Mouse (Mus musculus): ENCODE results near the gene Csf2rb. TPM values are rescaled to one million over a fixed set of nuclear protein-coding genes. Genes with fewer than 3 reads are reported as not detected.
A peak's percentile ranks its signal among the peaks of the same experiment; 100 is the strongest.
"Not testable (repeated sequence)": the region's sequence is repeated elsewhere in the genome, so short reads cannot be mapped to it uniquely, and the experiment has no call there.

Csf2rb gene
- 1 to 10 TPM; 1.2 to 5.3 (median 1.3) TPM for total RNA-seq (2022)

- no peak for DNase-seq (ENCODE audit: low spot score)
Observed at GRCm38 (mm10) chr15:78325671-78326339, at the start of gene Csf2rb. Gene Csf2rb, plus strand, starts transcription at chr15:78325752.

GRCm38 (mm10) chr15:78278308-78278707 lies 47.2 kb upstream of the Csf2rb start:
- DNase-seq (ENCODE audit: low spot score), result no peak

GRCm38 (mm10) chr15:78287941-78288340 lies 37.6 kb upstream of the Csf2rb start:
- DNase-seq (ENCODE audit: low spot score), result no peak

GRCm38 (mm10) chr15:78289775-78290174 lies 35.8 kb upstream of the Csf2rb start:
- not testable (repeated sequence) for DNase-seq (ENCODE audit: low spot score)

GRCm38 (mm10) chr15:78293228-78293627 lies 32.3 kb upstream of the Csf2rb start:
- not testable (repeated sequence) for DNase-seq (ENCODE audit: low spot score)

GRCm38 (mm10) chr15:78293716-78294115 lies 31.8 kb upstream of the Csf2rb start:
- no peak for DNase-seq (ENCODE audit: low spot score)

- no peak for DNase-seq (ENCODE audit: low spot score)
Observed at GRCm38 (mm10) chr15:78298558-78298957, 27.0 kb upstream of the Csf2rb start.

- no peak for DNase-seq (ENCODE audit: low spot score)
Observed at GRCm38 (mm10) chr15:78299641-78300040, 25.9 kb upstream of the Csf2rb start.

GRCm38 (mm10) chr15:78300773-78301172 lies 24.8 kb upstream of the Csf2rb start:
- DNase-seq (ENCODE audit: low spot score), result no peak

GRCm38 (mm10) chr15:78302718-78303117 lies 22.8 kb upstream of the Csf2rb start:
- DNase-seq (ENCODE audit: low spot score), result no peak

- DNase-seq (ENCODE audit: low spot score), result no peak
Observed at GRCm38 (mm10) chr15:78303665-78304233, 21.8 kb upstream of the Csf2rb start.

- no peak for DNase-seq (ENCODE audit: low spot score)
Observed at GRCm38 (mm10) chr15:78305341-78305933, 20.1 kb upstream of the Csf2rb start, which contains the start of gene Csf2rb2. Gene Csf2rb2, minus strand, starts transcription at chr15:78305721.

GRCm38 (mm10) chr15:78309865-78310264 lies 15.7 kb upstream of the Csf2rb start:
- no peak for DNase-seq (ENCODE audit: low spot score)

GRCm38 (mm10) chr15:78310971-78311370 lies 14.6 kb upstream of the Csf2rb start:
- no peak for DNase-seq (ENCODE audit: low spot score)

- DNase-seq (ENCODE audit: low spot score), result not testable (repeated sequence)
Observed at GRCm38 (mm10) chr15:78312421-78313233, 12.9 kb upstream of the Csf2rb start.

- not testable (repeated sequence) for DNase-seq (ENCODE audit: low spot score)
Observed at GRCm38 (mm10) chr15:78313659-78314058, 11.9 kb upstream of the Csf2rb start.

GRCm38 (mm10) chr15:78318338-78319171 lies 7.0 kb upstream of the Csf2rb start:
- DNase-seq (ENCODE audit: low spot score), result not testable (repeated sequence)

GRCm38 (mm10) chr15:78320825-78321496 lies 4.6 kb upstream of the Csf2rb start:
- DNase-seq (ENCODE audit: low spot score), result peak; percentile 88

GRCm38 (mm10) chr15:78323366-78323765 lies 2.2 kb upstream of the Csf2rb start:
- no peak for DNase-seq (ENCODE audit: low spot score)

- no peak for DNase-seq (ENCODE audit: low spot score)
Observed at GRCm38 (mm10) chr15:78324294-78324693, 1.3 kb upstream of the Csf2rb start.

- DNase-seq (ENCODE audit: low spot score), result no peak
Observed at GRCm38 (mm10) chr15:78326747-78327146, 1.2 kb downstream of the Csf2rb start.
